Mouse (Mus musculus) neutrophil, adult 59 days (primary cell): ENCODE results near the gene Ninl. TPM values are rescaled to one million over a fixed set of nuclear protein-coding genes. Genes with fewer than 3 reads are reported as not detected.

Experiments
- total RNA-seq, 2 experiments: library from RNA; stranded (reverse); gene quantifications; 1 replicate in 1 of 2; 2 replicates in 1 of 2; pipeline ENCODE4 v1.2.4; 2023

Ninl gene
- total RNA-seq, result 1 to 10 TPM; 1.2 to 1.8 TPM

GRCm38 (mm10) chr2:151039232-151039695 lies at the start of gene Ninl, which contains the start of gene Nanp:
Ninl (minus strand) TSS chr2:151039382.
Nanp (minus strand) TSS chr2:151039398.

GRCm38 (mm10) chr2:150904936-150905450 lies 134.2 kb downstream of the Ninl start, which contains the start of gene Gins1:
Gins1 (plus strand) TSS chr2:150905400.

GRCm38 (mm10) chr2:150904272-150904935 lies 134.8 kb downstream of the Ninl start, which contains the start of gene Abhd12:
Abhd12 (minus strand) TSS chr2:150904741.

Other genes starting within 250 kb of the Ninl start
- 10 to 100 TPM; 28.8 to 33.4 TPM for gene Abhd12, start 134.6 kb downstream of the Ninl start, total RNA-seq
- 10 to 100 TPM; 13.2 to 18.0 TPM for gene Gins1, start 134.0 kb downstream of the Ninl start, total RNA-seq
- 1 to 10 TPM; 5.5 to 8.3 TPM for gene Nanp, start within 50 bp of the Ninl start, total RNA-seq
- gene Gm14151, start 53.0 kb upstream of the Ninl start, total RNA-seq, result not detected
- not detected for gene Gm14147, start 58.9 kb upstream of the Ninl start, total RNA-seq